Mouse (Mus musculus): ENCODE data around the gene Unc80.
A peak's percentile ranks its signal among the peaks of the same experiment; 100 is the strongest.
"Not testable (repeated sequence)": the region's sequence is repeated elsewhere in the genome, so short reads cannot be mapped to it uniquely, and the experiment has no call there.

Unc80 gene

GRCm38 (mm10) chr1:66638177-66638576, 170.0 kb downstream of the Unc80 start:
- no peak for DNase-seq

DNA sequence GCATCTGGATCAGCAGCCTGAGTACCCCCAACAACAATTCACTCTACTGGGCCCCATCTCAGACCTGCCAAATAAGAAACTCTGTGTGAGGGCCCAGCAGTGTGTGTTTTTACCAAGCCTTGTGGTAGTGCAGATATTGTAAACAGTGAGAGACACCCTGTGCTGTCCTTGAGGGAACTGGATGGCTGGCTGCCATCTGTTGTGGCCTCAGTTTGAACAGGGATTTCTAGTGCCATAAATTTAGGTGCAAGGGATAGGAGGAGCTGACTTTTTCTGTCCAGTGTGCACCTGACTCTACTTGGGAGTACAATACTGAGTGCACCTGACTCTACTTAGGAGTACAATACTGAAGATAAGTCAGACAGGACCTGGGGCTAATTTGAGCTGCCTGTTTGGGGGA, 178.7 kb downstream of the Unc80 start:
- no peak for DNase-seq

- DNase-seq = no peak
These were observed 181.4 kb downstream of the Unc80 start for GRCm38 (mm10) chr1:66649568-66649967.

GRCm38 (mm10) chr1:66650006-66650405, 181.8 kb downstream of the Unc80 start:
- DNase-seq = no peak

DNA sequence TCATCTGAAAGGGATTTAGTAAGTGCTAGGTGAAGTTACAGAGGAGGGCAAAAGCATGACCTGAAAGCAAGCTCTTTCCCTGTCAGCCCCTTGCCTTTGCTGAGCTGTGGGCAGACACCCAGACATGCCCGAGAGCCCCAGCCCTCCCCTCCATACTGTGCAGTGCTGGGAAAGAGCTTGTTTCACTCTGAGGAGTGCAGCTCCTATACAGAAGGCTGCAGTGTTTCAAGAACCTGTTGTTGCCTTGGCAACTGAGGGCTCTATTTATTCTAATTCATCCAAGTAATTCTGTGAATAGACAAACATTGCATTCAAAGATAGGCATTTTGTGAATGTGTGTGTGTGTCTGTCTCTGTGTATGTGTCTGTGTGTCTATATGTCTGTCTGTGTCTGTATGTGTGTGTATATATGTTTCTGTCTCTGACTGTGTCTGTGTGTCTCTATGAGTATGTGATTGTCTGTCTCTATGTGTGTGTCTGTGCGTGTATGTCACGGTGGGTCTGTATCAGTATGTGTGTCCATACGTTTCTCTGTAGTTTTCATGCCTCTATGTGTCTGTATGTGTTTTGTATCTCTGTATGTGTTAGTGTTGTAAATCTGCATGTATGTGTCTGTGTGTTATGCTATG, 187.1 kb downstream of the Unc80 start:
- DNase-seq = no peak

- no peak for DNase-seq
These were observed 187.6 kb downstream of the Unc80 start for GRCm38 (mm10) chr1:66655747-66656119.

DNA sequence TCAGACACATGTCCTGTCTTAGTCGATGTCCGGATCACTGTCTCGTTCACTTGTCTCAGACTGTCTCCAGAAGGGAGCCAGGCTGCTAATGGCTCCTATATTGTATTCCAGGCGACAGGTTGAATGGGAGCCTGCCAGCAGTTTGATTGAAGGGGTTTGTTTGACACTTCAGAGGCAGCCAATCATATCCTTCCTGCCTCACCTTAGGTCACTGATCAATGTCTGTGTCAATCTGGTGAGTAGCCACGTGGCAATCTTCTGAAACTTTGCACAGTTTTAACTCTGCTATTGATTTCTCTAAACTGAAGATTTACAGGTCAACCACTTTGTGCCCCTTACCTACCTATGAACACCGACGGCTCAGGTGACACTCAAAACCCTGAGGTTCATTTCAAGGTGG, 203.3 kb downstream of the Unc80 start:
- DNase-seq = no peak

DNA sequence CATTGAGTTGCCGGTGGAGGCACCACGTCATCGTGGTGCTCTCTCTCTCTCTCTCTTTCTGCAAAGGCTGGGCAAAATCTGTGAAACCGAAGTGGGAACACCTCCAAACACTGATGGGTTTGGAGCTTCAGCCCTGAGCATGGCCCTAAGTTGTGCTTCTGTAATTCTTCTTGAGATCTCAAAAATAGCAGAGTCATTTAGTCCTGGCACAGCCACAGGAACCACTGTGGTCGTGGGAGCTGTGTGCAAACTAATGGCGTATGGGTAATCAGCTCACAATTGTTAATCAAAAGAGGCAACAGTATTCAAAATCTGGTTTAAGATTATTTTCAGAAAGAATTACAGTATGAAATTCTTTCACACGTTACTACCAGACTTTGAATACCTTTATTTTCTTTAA, 204.6 kb downstream of the Unc80 start:
- DNase-seq = no peak

DNA sequence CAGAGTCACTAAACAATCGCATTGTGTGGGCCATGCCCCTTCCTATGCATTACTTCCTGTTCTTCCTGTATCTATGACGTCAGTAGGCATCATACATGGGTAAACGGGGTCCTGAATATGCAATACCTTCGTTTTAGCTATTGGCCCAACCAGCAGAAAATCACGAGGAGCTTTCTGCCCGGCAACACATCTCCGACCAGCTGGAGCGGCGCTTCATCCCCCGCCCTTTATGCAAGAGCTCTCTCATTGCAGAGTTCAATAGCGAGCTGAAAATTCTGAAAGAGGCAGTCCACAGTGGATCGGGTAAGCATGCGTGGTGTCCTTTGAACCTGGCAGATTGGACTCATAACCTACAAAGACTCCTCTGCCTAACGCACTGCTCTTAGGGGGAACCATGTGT, 209.8 kb downstream of the Unc80 start:
- DNase-seq = no peak

GRCm38 (mm10) chr1:66678662-66679061, 210.5 kb downstream of the Unc80 start:
- no peak for DNase-seq

GRCm38 (mm10) chr1:66682974-66683373, 214.8 kb downstream of the Unc80 start:
- no peak for DNase-seq

GRCm38 (mm10) chr1:66691772-66692171, 223.6 kb downstream of the Unc80 start:
- no peak for DNase-seq

DNA sequence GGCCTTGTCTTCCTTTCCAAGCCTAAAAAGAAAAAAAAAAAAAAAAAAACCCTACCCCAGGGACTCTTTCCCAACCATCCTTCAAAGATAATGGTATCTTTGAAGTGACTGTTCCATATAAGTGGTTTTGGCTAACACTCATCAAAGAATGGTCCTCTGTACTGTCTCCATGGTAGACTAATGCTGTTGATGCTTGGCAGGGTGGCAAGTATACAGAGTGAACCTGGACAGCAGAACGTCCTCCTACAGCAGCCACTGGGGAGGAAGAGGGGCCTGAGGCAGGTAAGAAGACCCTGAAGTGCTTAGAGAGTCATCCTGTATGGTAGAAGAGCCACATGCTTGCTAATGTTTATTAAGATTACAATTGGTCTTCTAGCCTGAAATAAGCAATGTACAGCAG, 224.1 kb downstream of the Unc80 start:
- no peak for DNase-seq

DNA sequence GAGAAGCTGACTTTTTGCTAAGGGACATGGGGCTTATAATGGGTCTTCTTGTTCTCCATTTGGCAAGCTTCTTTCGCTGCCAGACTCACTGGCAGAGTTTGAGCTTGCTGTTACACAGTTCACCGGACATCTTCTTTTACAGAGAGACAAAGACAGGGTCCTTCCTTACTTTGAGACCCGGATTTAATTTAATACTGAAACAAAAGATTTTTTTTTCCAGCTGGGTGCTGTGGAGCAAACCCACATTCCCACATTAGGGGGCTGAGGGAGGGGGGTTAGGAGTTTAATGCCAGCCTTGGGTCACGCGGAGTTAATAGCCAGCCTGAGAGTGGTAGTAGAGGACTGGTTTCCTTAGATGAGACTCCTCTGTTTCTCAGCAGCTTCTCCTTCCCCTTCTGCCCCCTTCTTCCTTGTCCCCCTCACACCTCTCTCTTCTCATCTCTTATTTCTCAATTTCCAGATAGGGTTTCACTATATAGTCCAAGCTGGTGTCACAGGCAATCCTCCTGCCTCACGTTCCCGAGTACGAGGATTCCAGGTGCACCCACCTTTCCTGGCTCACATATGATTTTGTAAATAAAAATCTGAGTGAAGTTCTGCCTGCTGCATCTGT, 224.7 kb downstream of the Unc80 start:
- no peak for DNase-seq

DNA sequence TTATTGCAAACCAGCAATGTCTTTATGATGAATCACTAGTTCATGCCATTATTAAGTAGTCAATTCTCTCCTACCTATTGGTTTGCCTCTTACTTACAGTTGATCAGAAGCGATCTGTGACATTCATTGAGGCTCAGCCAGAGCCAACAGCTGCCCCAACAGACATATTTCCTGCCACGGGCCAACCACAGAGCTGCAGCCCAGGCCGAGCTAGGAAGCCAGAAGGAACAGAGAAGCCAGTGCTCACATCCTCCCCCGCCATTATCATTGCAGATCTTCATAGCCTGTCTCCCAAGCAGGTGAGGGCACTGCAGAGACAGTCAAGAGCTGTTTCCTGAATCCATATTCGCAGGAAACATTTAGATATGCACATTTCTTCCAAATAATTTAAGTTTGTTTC, 226.1 kb downstream of the Unc80 start:
- no peak for DNase-seq

GRCm38 (mm10) chr1:66695296-66695695, 227.1 kb downstream of the Unc80 start:
- DNase-seq = no peak

- DNase-seq = not testable (repeated sequence)
These were observed 231.5 kb downstream of the Unc80 start for GRCm38 (mm10) chr1:66699630-66700029.

- DNase-seq = no peak
These were observed 232.1 kb downstream of the Unc80 start for GRCm38 (mm10) chr1:66700149-66700692.

DNA sequence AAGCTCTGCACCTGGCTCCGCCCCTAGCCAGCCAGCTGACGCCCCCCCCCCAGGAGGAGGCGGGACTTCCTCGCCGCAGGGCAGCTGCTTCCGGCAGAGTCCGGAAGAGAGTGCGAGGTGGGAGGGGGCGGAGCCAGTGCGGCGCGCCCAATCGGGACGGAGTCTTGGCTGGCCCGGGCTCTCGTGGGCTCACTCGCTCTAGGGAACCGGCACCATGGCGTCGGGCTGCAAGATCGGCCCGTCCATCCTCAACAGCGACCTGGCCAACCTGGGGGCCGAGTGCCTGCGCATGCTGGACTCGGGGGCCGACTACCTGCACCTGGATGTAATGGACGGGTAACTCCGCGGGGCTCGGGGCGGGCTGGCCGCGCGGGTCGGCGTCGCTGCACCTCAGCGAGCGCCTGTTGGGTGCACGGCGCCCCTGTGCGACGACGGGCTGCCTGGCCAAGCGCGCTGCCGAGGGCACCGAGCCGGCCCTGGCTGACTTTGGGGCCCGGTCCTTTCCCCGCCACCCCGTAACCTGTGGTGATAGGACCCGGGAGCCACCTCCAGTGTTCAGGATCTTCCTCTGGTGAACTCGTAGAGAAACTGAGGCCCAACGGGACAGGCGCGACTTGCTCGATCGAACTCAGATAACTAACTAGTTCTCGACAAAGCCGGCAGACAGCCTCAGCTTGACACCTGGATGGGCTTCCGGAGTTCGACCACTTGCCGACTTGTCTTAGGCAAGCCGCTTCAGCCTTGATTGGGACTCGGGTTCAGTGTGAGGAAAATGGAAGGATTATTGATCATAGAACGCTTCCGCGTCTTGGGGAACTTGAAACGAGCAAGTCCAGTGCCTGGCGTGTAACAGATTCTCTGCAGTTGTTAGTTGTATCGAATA, 232.8 kb downstream of the Unc80 start, which contains the start of gene Rpe:
TSS of gene Rpe (plus strand) at position 139 of the 883 bp plus-strand sequence.
- peak; percentile 86 to 93 for DNase-seq

DNA sequence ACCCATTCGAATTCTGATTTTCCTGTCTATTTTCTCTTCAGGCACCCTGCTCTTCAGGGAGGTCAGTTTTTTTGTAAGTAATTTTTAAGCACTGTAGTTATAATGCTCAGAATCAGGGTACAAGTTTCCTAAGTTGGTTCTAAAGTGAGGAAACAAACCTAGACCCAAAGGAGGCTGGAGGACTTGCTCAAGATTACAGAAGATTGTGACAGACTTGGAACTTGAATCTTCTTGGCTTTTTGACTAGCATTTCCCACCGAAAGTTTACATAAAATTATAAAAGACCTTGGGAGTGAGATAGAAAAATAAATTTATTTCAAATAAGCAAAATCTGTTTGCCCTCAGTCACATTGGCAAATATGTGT, 233.4 kb downstream of the Unc80 start:
- DNase-seq = no peak

- no peak for DNase-seq
These were observed 234.6 kb downstream of the Unc80 start for GRCm38 (mm10) chr1:66702623-66703345.

DNA sequence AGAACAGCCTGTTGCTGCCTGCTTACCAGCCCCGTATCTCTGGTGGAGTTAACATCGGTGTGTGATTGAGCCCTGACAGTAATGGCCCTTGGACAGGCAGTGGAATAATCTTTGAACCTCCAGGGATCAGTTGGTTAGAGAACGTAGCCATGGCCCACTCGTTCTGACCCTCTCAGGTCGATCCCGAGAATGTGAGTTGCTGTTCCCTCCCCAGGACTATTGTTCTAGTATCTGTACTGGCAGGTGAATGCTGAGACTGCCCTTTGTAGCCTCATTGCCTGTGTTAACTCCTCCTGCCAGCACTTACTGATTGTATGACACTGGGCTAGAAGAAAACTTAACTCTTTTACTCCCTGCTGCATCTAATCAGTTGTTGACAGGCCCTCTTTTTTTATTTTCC, 236.4 kb downstream of the Unc80 start:
- no peak for DNase-seq

- DNase-seq = no peak
These were observed 244.7 kb downstream of the Unc80 start for GRCm38 (mm10) chr1:66712859-66713258.
